Mouse (Mus musculus) brain, embryonic 18.5 days (tissue): ENCODE data around the gene Micu2.
"Not testable (repeated sequence)": the region's sequence is repeated elsewhere in the genome, so short reads cannot be mapped to it uniquely, and the experiment has no call there.

Experiments
- DNase-seq: peaks from one replicate; pipeline ENCODE4 v3.0.0-alpha.2; 2012; ENCODE audit warnings: low read depth, low spot score

The Micu2 gene

GRCm38 (mm10) chr14:57896088-57896871, 102.8 kb downstream of the Micu2 start:
- not testable (repeated sequence) for DNase-seq

- DNase-seq = no peak
These were observed 104.7 kb downstream of the Micu2 start for GRCm38 (mm10) chr14:57894346-57894745.

- no peak for DNase-seq
These were observed 106.1 kb downstream of the Micu2 start for GRCm38 (mm10) chr14:57892961-57893360.

GRCm38 (mm10) chr14:57890011-57890842, 108.8 kb downstream of the Micu2 start, which contains the start of gene Zdhhc20:
TSS of gene Zdhhc20 (minus strand) at chr14:57890276.
- DNase-seq = peak; percentile 86

GRCm38 (mm10) chr14:57889541-57890010, 109.5 kb downstream of the Micu2 start:
- peak; percentile 18 for DNase-seq

- no peak for DNase-seq
These were observed 111.9 kb downstream of the Micu2 start for GRCm38 (mm10) chr14:57887171-57887570.

- no peak for DNase-seq
These were observed 113.0 kb downstream of the Micu2 start for GRCm38 (mm10) chr14:57886032-57886431.

GRCm38 (mm10) chr14:57883341-57883740, 115.7 kb downstream of the Micu2 start:
- DNase-seq = no peak

GRCm38 (mm10) chr14:57882720-57883119, 116.3 kb downstream of the Micu2 start:
- no peak for DNase-seq

- no peak for DNase-seq
These were observed 117.3 kb downstream of the Micu2 start for GRCm38 (mm10) chr14:57881793-57882192.

- DNase-seq = no peak
These were observed 118.0 kb downstream of the Micu2 start for GRCm38 (mm10) chr14:57881074-57881473.

- DNase-seq = no peak
These were observed 121.1 kb downstream of the Micu2 start for GRCm38 (mm10) chr14:57877921-57878320.

- no peak for DNase-seq
These were observed 132.3 kb downstream of the Micu2 start for GRCm38 (mm10) chr14:57866676-57867276.
